Mouse (Mus musculus) thymus, adult 2 months (tissue): ENCODE data around the gene Map4k5.

Experiments
- CTCF ChIP-seq: fragments of 200-500 bp; IDR thresholded peaks from 2 replicates; pipeline ENCODE4 v1.5.1; 2012; ENCODE audit warnings: mild to moderate bottlenecking, control low read depth, low read length, moderate library complexity, borderline replicate concordance; ENCODE audit not compliant: control insufficient read depth, poor library complexity, insufficient read depth; ENCODE audit errors: extremely low read depth
- POLR2A ChIP-seq: fragments of 200-500 bp; IDR thresholded peaks from 2 replicates; pipeline ENCODE4 v1.6.1; 2012; ENCODE audit warnings: mild to moderate bottlenecking, low read length, control low read depth, moderate library complexity; ENCODE audit not compliant: control insufficient read depth, poor library complexity, insufficient read depth; ENCODE audit errors: extremely low read depth

DNA sequence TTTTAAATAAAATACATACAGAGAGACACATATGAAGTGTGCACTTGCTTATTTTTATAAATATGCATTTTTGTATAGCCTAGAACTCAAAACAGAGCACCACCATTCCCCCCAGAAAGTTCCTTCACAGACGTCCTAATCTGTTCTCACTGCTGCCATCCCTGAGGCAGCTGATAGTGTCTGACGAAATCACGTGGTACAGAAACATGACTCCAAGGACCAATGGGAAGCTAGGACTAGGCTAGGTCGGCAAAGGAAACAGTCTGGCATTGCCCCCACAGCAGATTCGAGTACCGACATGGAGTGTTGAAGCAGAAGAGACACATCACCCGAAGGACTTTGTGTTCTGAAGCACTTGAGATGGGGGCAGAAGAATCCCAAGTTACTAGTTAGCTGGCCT, 33.7 kb upstream of the Map4k5 start:
- TF ChIP-seq POLR2A (no peak), CTCF (no peak)
